Mouse (Mus musculus): ENCODE results near the gene 4930579F01Rik.

GRCm38 (mm10) chr3:138119444-138120105 lies 74.0 kb downstream of the 4930579F01Rik start:
- TF ChIP-seq POLR2A (IDR thresholded peaks at IDR 0.05; ENCODE audit: low read depth, low read length) (no peak), CTCF (IDR thresholded peaks at IDR 0.05; ENCODE audit: extremely low read depth, insufficient read length, insufficient replicate concordance, low read depth, low read length) (no peak)

Measured in small intestine, adult 2 months (tissue).